Mouse (Mus musculus): ENCODE measurements around the gene Prune1.
"Not testable (repeated sequence)": the region's sequence is repeated elsewhere in the genome, so short reads cannot be mapped to it uniquely, and the experiment has no call there.

Gene Prune1

GRCm38 (mm10) chr3:95217255-95218134 is 64.4 kb downstream of the Prune1 start, which contains the start of gene Gabpb2:
Gabpb2 (minus strand) TSS chr3:95217916.
- in situ Hi-C loops (cut with MboI; ENCODE audit: low sequenced_read_pairs) = no loop called here

- in situ Hi-C loops (cut with MboI; ENCODE audit: low sequenced_read_pairs) = no loop called here
Observed at GRCm38 (mm10) chr3:95216655-95217254, 65.1 kb downstream of the Prune1 start.

GRCm38 (mm10) chr3:95213609-95213975 is 68.3 kb downstream of the Prune1 start:
- in situ Hi-C loops (cut with MboI; ENCODE audit: low sequenced_read_pairs) = no loop called here

GRCm38 (mm10) chr3:95212889-95213608 is 68.8 kb downstream of the Prune1 start:
- in situ Hi-C loops (cut with MboI; ENCODE audit: low sequenced_read_pairs) = not testable (repeated sequence)

GRCm38 (mm10) chr3:95210585-95210984 is 71.3 kb downstream of the Prune1 start:
- in situ Hi-C loops (cut with MboI; ENCODE audit: low sequenced_read_pairs) = no loop called here

GRCm38 (mm10) chr3:95208286-95208685 is 73.6 kb downstream of the Prune1 start:
- in situ Hi-C loops (cut with MboI; ENCODE audit: low sequenced_read_pairs) = no loop called here

- in situ Hi-C loops (cut with MboI; ENCODE audit: low sequenced_read_pairs) = no loop called here
Observed at GRCm38 (mm10) chr3:95203880-95204279, 78.0 kb downstream of the Prune1 start.
